Mouse (Mus musculus): ENCODE measurements around the gene Tmem132d. TPM values are rescaled to one million over a fixed set of nuclear protein-coding genes. Genes with fewer than 3 reads are reported as not detected.

Gene Tmem132d
- polyA plus RNA-seq, 1 experiment from 2014 or later = 0.28 TPM

DNA sequence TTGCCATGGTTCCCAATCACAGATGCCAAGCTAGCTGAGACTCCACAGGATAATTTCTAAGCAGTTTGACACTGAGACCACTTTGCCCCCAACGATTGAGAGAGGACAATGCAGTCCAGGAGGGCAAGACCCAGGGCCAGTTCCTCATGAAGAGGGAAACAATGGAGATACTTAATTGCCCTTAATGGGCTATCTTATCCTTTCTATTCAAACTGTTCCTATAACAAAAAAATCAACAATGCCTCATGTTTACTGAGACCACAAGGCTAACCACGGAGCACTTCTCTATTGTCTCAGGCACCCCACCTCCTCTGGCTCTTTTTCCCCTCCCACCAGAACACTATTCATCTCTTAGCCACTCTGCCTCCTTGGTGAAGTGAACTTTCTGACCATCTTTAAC, 141.7 kb downstream of the Tmem132d start:
- WGBS = 19% methylated on average over 2 of the region's 2 CpGs
- no peak for DNase-seq (ENCODE audit: low spot score)
- Histone ChIP-seq H3K4me3 (no peak overlapping the region), H3K27ac (replicated peaks) (no peak overlapping the region), H3K4me1 (peaks cover 13% of the 10 kb centered on the region), H3K36me3 (no peaks in the 10 kb centered on the region), H3K27me3 (ENCODE audit: low read depth, poor library complexity, severe bottlenecking) (peaks cover 37% of the 10 kb centered on the region), H3K9me3 (replicated peaks) (no peaks in the 10 kb centered on the region)

DNA sequence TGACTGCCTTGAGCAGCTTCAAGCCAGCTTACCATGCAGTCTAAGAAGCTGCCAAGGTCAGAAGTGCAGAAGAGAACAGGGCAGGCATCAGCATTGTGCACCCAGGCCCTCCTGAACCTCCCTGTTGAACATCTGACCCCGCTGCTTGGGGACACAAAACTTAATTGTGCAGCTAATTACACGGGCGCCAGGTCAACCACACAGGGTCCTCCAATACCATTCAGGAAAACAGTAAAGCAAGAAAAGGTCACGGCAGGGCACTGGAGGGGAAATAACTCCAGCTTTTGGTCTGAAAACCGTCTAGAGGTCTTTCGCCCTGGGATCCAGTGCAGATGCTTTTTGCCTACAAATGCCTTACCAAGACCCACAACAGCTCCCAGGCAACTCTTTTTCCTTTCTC, 159.6 kb downstream of the Tmem132d start:
- 14% methylated on average over 6 of the region's 6 CpGs for WGBS
- H3K27me3 ChIP-seq (ENCODE audit: low read depth, poor library complexity, severe bottlenecking) = peaks cover 90% of the 10 kb centered on the region
- H3K4me1 ChIP-seq = peaks cover 18% of the 10 kb centered on the region
- no peak overlapping the region for H3K27ac ChIP-seq (replicated peaks)
- DNase-seq (ENCODE audit: low spot score) = peak; percentile 61
- H3K4me3 ChIP-seq = no peak overlapping the region
- no peaks in the 10 kb centered on the region for H3K36me3 ChIP-seq
- H3K9me3 ChIP-seq (replicated peaks) = 0 out of 2 replicates have a peak, but pooled peaks cover 13% of the 10 kb centered on the region

DNA sequence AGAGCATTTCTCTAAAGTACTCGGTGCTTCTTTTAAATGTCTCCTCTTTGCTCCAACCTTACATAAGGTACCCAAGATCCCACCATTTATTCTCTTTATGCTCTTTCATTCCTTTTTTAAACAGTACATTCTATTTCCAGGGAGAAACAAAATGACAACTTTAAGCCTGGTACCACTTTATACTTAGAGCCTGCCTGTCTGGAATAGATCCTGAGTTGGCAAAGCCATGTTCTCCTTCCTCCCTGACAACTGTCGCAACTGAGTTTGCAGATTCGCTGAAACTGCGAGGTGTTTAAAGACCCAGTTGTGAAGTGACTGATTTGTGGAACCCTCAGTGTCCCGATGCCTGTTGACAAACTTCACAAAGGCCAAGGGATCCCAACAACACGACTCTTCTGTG, 165.5 kb downstream of the Tmem132d start:
- WGBS = 94% methylated on average over 6 of the region's 6 CpGs
- peaks cover 3% of the 10 kb centered on the region; the same call in 1 of the 2 replicates for H3K4me1 ChIP-seq

DNA sequence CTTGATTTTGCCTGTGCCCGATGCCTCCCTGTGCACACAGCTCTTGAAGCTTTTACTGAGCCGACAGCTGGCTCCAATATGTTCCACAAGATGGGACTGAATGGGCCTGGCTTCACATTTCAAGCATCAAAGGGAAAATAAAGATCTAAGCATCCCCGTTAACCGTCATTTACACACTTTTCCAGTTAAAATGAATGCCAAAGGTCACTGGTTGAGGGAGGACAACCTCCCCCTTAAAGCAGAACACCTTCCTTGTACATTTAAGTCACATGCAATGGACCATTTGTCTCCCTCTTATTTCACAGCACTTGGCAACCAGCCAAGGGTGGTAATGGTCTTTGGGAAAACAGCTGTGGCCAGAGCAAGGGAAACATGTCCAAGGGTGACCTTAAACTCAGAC, 188.7 kb downstream of the Tmem132d start:
- 82% methylated on average over 4 of the region's 4 CpGs for WGBS
- Histone ChIP-seq H3K9me3 (replicated peaks) (no peaks in the 10 kb centered on the region), H3K27ac (replicated peaks) (no peak overlapping the region), H3K36me3 (no peaks in the 10 kb centered on the region), H3K27me3 (ENCODE audit: low read depth, poor library complexity, severe bottlenecking) (no peaks in the 10 kb centered on the region), H3K4me1 (no peaks in the 10 kb centered on the region), H3K4me3 (no peak overlapping the region)
- DNase-seq (ENCODE audit: low spot score) = no peak

More for the DNA sequence above, 165.5 kb downstream of the Tmem132d start:
- Histone ChIP-seq H3K36me3 (no peaks in the 10 kb centered on the region), H3K9me3 (replicated peaks) (0 out of 2 replicates have a peak, but pooled peaks cover 17% of the 10 kb centered on the region), H3K4me3 (no peak overlapping the region), H3K27me3 (ENCODE audit: low read depth, poor library complexity, severe bottlenecking) (peaks cover 41% of the 10 kb centered on the region), H3K27ac (replicated peaks) (no peak overlapping the region)
- DNase-seq (ENCODE audit: low spot score) = no peak

DNA sequence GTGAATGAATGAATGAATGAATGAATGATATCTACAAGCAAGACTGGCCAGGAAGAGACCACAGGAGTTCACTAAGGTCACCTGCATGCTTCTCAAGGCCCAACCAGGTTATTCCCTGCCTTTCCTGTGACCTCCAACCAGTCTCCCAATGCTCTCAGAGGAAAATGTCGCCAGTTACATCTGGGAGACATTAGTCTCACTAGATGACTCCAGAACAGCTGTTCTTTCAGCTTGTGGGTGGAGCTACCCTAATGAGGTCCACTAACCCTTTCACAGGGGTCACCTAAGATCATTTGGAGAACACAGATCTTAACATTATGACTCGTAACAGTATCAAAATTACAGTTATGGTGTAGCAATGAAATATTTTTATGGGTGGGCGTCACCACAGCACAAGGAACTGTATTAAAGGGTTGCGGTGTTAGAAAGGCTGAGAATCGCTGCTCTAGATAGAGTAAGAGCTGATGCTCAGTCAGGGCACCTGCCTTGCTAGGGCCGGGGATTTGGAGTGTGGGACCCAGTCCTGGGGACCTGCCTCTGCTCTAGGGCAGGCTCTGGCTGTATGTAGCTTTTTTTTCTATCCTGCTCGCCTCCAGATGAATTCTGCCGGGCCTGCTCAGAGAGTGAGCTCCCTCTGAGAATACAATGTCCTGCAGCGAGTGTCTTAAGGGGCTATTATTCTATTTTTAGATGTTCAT, 196.1 kb downstream of the Tmem132d start:
- Histone ChIP-seq H3K27me3 (ENCODE audit: low read depth, poor library complexity, severe bottlenecking) (no peaks in the 10 kb centered on the region), H3K9me3 (replicated peaks) (no peaks in the 10 kb centered on the region), H3K36me3 (no peaks in the 10 kb centered on the region), H3K27ac (replicated peaks) (no peak overlapping the region), H3K4me1 (0 out of 2 replicates have a peak, but pooled peaks cover 8% of the 10 kb centered on the region), H3K4me3 (no peak overlapping the region)
- DNase-seq (ENCODE audit: low spot score) = no peak
- WGBS = 65% methylated on average over 9 of the region's 9 CpGs

DNA sequence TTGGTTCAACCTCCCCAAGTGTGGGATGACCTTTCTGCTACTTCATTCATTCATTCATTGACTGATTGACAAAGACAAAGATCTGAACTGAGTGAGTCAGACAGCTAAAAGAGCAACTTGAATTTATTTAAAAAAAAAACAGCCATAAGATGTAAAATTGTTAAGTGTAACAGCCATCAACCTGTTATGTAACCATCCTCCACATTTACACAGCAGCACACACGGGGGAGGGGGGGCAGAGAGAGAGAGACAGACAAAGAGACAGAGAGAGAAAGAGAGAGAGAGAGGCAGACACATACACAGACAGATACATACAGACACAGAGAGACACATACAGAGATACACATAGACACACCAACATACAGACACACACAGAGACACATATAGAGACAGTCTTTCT, 197.3 kb downstream of the Tmem132d start:
- 75% methylated on average over 1 of the region's 1 CpGs for WGBS
- Histone ChIP-seq H3K36me3 (no peaks in the 10 kb centered on the region), H3K4me3 (no peak overlapping the region), H3K4me1 (0 out of 2 replicates have a peak, but pooled peaks cover 8% of the 10 kb centered on the region), H3K27ac (replicated peaks) (no peak overlapping the region), H3K9me3 (replicated peaks) (no peaks in the 10 kb centered on the region), H3K27me3 (ENCODE audit: low read depth, poor library complexity, severe bottlenecking) (no peaks in the 10 kb centered on the region)
- DNase-seq (ENCODE audit: low spot score) = no peak

DNA sequence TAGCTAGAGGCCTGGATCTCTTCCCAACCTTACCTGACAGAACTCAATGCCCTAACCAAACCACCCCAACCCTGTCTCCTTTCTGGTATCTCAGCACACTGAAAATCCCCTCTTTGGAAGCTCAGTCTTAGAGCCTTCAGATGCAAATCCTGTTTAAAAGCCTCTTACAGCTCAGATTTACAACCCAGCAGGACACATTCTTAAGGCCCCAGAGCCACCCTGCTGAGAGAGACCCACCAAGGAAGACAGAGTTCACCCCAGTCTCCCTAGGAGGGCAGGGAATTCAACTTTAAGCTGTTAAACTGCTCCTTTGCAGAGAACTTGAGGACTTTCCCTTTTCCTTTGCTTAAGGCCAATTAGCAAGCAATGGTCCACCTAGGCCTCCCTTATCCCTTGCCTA, 199.8 kb downstream of the Tmem132d start:
- Histone ChIP-seq H3K27me3 (ENCODE audit: low read depth, poor library complexity, severe bottlenecking) (no peaks in the 10 kb centered on the region), H3K9me3 (replicated peaks) (no peaks in the 10 kb centered on the region), H3K4me3 (no peak overlapping the region), H3K27ac (replicated peaks) (no peak overlapping the region), H3K4me1 (0 out of 2 replicates have a peak, but pooled peaks cover 8% of the 10 kb centered on the region), H3K36me3 (no peaks in the 10 kb centered on the region)
- DNase-seq (ENCODE audit: low spot score) = no peak

DNA sequence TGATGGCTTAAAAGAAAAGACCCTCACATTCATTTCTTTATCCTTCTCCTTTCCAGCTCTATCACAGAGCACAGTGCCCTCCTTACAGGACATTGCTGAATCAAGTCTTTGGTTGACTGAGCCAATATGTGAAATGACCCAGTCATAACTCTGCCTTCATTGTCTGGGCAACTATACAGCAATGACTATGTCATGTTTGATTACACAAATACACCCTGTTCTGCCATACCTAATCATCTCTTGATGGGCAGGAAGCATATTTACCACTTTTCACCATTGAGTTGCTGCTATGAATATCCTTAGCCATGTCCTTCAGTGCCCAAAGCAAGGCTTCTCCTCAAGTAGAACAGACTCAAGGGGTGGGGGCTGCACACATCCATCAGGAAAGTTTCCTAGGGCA, 214.6 kb downstream of the Tmem132d start:
- no peak for DNase-seq (ENCODE audit: low spot score)
- H3K27ac ChIP-seq (replicated peaks) = no peak overlapping the region
- H3K4me3 ChIP-seq = no peak overlapping the region
- no peaks in the 10 kb centered on the region for H3K9me3 ChIP-seq (replicated peaks)
- H3K27me3 ChIP-seq (ENCODE audit: low read depth, poor library complexity, severe bottlenecking) = no peaks in the 10 kb centered on the region
- no peaks in the 10 kb centered on the region for H3K36me3 ChIP-seq
- H3K4me1 ChIP-seq = no peaks in the 10 kb centered on the region

DNA sequence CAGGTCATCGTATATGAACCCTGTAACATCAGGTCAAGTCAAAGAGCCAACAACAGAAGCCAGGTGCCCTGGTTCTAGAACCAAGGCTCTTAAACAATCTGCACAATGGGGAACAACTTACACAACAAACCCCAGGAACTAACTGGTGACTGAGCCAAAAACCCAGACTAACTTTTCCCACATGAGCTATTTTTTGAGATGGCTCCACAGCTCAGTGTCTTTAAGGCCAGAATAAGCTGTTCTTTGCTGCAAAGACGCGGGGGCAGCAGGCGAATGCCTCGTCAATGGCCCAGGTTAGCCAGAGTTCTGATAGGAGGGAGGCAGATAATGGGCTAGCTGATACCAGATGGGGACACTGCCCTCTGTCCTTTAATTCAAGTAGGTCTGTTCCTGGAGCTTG, 221.8 kb downstream of the Tmem132d start:
- Histone ChIP-seq H3K9me3 (replicated peaks) (no peaks in the 10 kb centered on the region), H3K36me3 (no peaks in the 10 kb centered on the region), H3K4me3 (no peak overlapping the region), H3K4me1 (peaks cover 6% of the 10 kb centered on the region), H3K27me3 (ENCODE audit: low read depth, poor library complexity, severe bottlenecking) (no peaks in the 10 kb centered on the region), H3K27ac (replicated peaks) (no peak overlapping the region)
- DNase-seq (ENCODE audit: low spot score) = no peak
- WGBS = 91% methylated on average over 5 of the region's 5 CpGs

DNA sequence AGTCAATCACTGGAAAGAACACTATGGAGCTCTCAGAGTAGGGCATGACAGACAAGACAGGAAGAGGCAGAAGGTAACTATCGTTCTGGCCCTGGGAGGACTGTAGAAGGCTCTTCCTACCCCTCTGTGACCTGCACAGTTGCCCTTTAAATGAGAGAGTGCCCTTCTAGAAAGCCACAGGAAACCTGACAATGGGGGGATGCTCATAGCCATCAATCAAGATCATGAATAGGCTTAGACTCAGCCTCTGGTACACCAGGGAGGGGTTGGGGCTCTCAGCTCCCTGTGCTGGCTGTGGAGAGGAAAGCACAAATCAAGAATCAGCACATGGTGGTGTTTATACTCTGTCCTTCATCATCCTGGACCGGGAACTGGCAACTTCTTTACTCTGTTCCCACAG, 227.2 kb downstream of the Tmem132d start:
- peaks cover 7% of the 10 kb centered on the region; the same call in 1 of the 2 replicates for H3K27me3 ChIP-seq (ENCODE audit: low read depth, poor library complexity, severe bottlenecking)
- 0 out of 2 replicates have a peak overlapping the region, but pooled peaks have one; percentile 33 for H3K27ac ChIP-seq (replicated peaks)
- peaks cover 34% of the 10 kb centered on the region for H3K4me1 ChIP-seq
- DNase-seq (ENCODE audit: low spot score) = peak; percentile 23
- no peaks in the 10 kb centered on the region for H3K9me3 ChIP-seq (replicated peaks)
- no peak overlapping the region for H3K4me3 ChIP-seq
- 32% methylated on average over 2 of the region's 2 CpGs for WGBS
- H3K36me3 ChIP-seq = no peaks in the 10 kb centered on the region

DNA sequence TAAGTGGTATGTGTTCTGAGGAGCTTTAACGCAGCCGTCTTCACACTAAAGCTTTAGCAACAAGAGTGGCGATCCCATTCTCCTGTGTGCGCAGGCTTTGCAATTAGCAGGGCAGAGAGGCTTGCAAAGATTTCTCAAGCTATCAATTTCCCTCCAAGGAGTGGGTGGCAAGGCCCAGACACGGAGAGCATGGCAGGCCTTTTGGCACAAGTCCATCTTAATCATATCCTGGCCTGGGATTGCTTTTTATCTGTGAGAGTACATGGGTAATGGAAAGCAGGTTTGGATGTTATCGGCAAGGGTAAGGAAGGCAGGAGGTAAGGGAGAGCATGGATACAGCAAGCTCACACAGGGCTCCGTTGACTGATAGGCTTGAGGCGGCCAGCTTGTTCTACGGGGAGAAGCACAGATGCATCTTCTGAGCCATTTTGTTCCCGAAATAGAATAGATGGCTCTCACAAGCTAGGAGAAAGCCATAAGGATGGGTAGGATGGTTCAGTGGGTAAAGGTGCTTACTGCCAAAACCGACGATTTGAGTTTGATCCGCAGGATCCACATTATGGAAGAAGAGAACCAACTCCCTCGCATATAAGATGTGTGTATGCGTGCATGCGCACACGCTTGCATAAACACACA, 228.1 kb downstream of the Tmem132d start:
- WGBS = 81% methylated on average over 17 of the region's 17 CpGs
- H3K4me1 ChIP-seq = peaks cover 30% of the 10 kb centered on the region
- H3K27ac ChIP-seq (replicated peaks) = peak overlapping the region; percentile 52
- H3K4me3 ChIP-seq = no peak overlapping the region
- no peaks in the 10 kb centered on the region for H3K9me3 ChIP-seq (replicated peaks)
- peaks cover 7% of the 10 kb centered on the region; the same call in 1 of the 2 replicates for H3K27me3 ChIP-seq (ENCODE audit: low read depth, poor library complexity, severe bottlenecking)
- no peaks in the 10 kb centered on the region for H3K36me3 ChIP-seq
- DNase-seq (ENCODE audit: low spot score) = no peak

DNA sequence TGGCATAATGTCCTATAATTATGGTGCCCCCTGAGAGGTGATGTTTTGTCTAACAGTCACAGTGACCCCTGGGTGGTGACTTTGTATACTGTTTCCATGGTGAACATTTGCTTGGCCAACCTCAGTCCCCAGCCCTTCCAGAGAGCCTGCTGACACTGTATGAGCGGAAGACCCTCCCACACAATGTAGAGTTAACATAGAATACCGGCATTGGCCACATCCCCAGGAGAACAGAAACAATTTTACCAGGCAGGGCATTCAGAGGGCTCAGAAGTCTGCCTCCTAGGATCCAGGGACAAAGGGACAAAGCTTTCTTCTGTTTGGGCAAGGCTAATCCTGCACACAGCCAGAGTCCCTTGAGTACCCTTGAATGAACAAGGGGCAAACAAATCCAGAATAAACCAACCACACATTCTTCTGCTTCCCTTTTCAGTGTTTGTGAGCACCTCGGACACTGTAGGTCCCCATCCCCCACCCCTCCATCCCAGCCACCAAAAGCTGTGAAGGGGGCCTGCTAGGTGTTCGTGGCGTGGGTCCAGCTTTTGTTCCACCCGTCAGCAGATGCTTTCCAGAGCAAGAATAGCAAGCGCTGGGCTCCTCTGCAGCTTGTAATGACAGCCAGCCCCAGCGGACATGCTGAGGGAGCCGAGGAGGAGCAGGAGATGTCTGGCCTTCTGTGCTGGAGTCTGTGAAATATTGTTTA, 228.8 kb downstream of the Tmem132d start:
- H3K36me3 ChIP-seq = no peaks in the 10 kb centered on the region
- DNase-seq (ENCODE audit: low spot score) = peak; percentile 45
- 17% methylated on average over 9 of the region's 9 CpGs for WGBS
- H3K4me3 ChIP-seq = peak overlapping the region; percentile 9; the same call in 1 of the 2 replicates
- H3K9me3 ChIP-seq (replicated peaks) = no peaks in the 10 kb centered on the region
- peaks cover 30% of the 10 kb centered on the region for H3K4me1 ChIP-seq
- H3K27ac ChIP-seq (replicated peaks) = peak overlapping the region; percentile 52
- H3K27me3 ChIP-seq (ENCODE audit: low read depth, poor library complexity, severe bottlenecking) = peaks cover 7% of the 10 kb centered on the region; the same call in 1 of the 2 replicates

DNA sequence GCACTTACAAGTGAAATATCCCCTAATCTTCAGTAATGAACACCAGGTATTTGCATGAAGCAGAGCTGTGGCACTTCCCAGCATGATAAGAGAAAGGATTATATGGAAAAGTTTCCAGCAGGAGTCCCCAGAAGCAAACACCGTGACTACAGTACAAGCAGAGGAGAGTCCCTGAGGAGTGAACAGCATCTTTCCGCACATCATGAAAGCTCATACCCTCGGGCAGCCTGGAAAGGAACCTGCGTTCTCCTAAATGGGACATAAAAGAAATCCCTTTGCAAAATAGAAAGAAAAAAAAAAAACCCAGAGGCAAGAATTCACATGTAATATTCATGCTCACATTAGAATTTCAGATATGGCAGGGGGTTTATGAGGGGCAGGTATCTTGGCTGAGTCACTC, 238.8 kb downstream of the Tmem132d start:
- no peaks in the 10 kb centered on the region for H3K27me3 ChIP-seq (ENCODE audit: low read depth, poor library complexity, severe bottlenecking)
- no peaks in the 10 kb centered on the region for H3K36me3 ChIP-seq
- WGBS = 76% methylated on average over 4 of the region's 4 CpGs
- H3K9me3 ChIP-seq (replicated peaks) = no peaks in the 10 kb centered on the region
- DNase-seq (ENCODE audit: low spot score) = no peak
- H3K4me1 ChIP-seq = no peaks in the 10 kb centered on the region
- no peak overlapping the region for H3K4me3 ChIP-seq
- no peak overlapping the region for H3K27ac ChIP-seq (replicated peaks)
